Mouse (Mus musculus): ENCODE data around the gene Gpt2. TPM values are rescaled to one million over a fixed set of nuclear protein-coding genes. Genes with fewer than 3 reads are reported as not detected.

The Gpt2 gene
- total RNA-seq (2021): 10 to 100 TPM; 51.8 to 58.5 TPM
- long read RNA-seq, experiment 1, transcript Gpt2-201 (12 exons, 3,639 nt): major isoform, 80 of 113 reads
- long read RNA-seq, experiment 1, partial matches to known transcripts: 17 of 113 reads
- long read RNA-seq, experiment 1, other reads (novel, unspliced or antisense): 16 of 113 reads
- long read RNA-seq, experiment 2, transcript Gpt2-201 (12 exons, 3,639 nt): major isoform, 75 of 112 reads
- long read RNA-seq, experiment 2, partial matches to known transcripts: 20 of 112 reads
- long read RNA-seq, experiment 2, other reads (novel, unspliced or antisense): 15 of 112 reads

DNA sequence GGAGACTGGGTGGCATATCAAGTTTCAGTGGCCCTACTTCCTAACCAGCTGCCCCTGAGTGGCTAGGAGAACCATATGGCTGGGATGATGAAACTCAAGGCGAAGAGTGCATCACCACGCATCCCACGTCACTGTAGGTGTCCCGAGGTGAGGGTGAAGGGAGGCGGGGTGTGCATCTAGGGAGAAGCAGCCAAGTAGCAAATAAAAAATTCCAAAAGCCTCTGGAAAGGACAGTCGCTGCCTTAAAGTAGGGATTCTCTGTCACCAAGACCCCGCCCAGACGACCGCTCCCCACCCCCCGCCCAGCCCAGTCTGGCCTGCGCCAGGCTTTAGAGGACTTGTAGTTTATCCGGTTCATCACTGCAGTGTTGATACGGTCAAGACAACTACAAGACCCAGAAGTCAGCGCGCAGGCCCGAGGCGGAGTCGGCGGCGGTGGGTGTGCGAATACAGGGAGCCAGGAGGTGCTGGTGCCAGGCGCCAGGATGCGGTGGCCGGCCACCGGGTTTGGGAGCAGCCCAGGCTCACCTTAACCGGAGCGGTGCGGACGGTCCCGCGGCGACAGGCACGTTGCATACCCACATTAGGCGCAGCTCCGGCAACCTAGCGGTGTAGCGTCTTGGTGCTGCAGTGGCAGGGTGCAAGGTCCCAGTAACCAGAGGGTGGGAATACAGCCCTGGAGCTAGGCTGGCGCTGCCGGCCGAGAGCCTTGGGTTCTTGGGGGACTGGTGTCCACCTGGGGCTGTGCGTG is at the start of gene Gpt2:
Gene Gpt2 (plus strand): TSS at position 452 of the 751 bp plus-strand sequence.
- peak; percentile 88 for DNase-seq

DNA sequence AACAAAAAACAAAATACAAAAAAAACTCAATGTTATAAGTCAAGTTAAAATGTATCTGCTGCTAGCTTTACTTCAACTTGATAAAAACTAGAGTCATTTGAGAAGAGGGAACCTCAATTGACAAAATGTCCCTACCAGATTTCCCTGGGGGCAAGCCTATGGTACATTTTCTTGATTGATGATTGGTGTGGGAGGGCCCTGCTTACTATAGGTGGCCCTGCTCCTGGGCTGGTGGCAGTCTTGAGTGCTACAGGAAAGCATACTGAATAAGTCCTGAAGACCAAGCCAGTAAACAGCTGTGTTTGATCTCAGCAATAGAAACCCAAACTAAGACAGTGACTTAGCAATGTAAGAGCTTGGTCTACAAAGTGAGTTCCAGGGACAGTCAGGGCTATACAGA is 48.3 kb upstream of the Gpt2 start:
- DNase-seq: no peak

- no peak for DNase-seq
Measured at GRCm38 (mm10) chr8:85445936-85446685, 46.3 kb upstream of the Gpt2 start.

- DNase-seq: no peak
Measured at GRCm38 (mm10) chr8:85450335-85450734, 42.0 kb upstream of the Gpt2 start.

- peak; percentile 26 for DNase-seq
Measured at GRCm38 (mm10) chr8:85452328-85452727, 40.0 kb upstream of the Gpt2 start.

DNA sequence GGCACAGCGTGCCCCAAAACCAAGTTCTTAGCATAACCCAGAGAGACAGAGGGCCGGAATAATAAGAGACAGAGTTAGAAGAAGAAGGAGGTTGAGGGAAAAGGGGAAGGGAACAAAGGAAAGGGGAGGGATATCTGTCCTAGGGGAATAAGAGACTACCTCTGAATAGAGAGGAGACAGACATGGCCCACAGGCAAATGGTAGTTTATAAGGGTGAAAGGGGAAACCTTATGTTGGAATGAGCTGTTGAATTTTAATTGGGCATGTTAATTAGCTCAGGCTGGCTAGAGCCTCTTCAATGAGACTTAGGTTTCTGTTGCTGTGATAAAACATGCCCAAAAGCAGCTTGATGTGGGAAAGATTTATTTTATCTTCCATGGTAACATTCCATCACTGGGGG is 39.1 kb upstream of the Gpt2 start:
- no peak for DNase-seq

- no peak for DNase-seq
Measured at GRCm38 (mm10) chr8:85454750-85455149, 37.6 kb upstream of the Gpt2 start.

DNA sequence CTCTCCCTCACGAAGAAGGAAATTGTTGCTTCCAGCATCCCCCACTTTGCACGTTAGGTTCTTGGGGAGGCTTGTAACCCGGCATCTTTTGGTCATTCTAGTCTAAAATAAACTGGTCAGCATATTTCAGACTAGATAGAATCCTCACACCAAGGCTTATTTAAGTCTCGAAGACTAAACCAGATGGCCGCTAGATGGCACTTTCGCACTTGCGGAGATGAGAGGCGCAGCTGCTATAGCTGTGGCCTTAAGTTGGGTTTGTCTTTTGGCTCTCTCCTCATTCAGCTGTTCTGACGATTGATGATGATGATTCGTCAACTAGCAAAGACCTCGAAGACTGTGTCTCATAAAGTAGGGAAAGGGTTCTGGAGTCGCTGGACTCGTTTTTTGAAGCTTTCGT is 35.8 kb upstream of the Gpt2 start:
- peak; percentile 71 for DNase-seq

DNA sequence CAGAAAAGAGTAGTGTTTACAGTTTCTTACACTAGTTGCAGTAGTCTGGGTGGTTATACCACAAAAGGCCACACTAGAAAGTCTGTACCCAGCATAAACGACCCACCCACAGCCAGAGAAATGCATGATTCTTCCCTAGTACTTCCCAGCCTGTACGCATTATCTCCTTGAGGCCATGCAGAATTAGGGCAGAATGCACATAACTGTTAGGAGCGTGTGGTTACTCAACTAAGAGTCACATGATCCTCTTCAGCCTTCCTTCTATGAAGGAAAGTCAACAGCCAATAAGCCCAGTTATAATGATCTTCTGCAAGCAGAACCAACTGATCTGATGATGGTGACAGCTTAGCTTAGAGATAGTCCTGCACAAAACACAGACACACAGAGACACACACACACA is 32.8 kb upstream of the Gpt2 start:
- no peak for DNase-seq

- no peak for DNase-seq
Measured at GRCm38 (mm10) chr8:85460804-85461203, 31.6 kb upstream of the Gpt2 start.

- peak; percentile 9 for DNase-seq
Measured at GRCm38 (mm10) chr8:85461377-85461776, 31.0 kb upstream of the Gpt2 start.

GRCm38 (mm10) chr8:85462441-85462840 is 29.9 kb upstream of the Gpt2 start:
- DNase-seq: no peak

- DNase-seq: no peak
Measured at GRCm38 (mm10) chr8:85464316-85464715, 28.1 kb upstream of the Gpt2 start.

DNA sequence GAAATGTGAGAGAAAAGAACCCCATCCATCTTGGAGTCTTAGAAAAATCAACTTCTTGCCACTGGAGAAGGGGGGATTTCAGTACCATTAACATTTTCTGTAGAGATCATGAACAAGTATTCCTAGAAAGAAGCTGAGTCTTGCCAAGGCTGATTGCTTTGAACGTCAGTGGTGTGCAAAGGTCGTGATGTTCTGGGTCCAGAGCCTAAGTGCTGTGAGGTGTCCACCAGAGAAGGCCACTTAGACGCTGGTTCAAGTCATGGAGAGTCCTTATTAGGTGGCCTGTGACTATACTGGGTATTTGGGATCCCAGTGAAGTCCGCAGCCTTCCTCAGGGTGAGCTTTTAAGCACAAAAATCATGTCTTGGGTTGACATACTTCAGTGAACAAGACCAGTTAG is 26.3 kb upstream of the Gpt2 start:
- no peak for DNase-seq

GRCm38 (mm10) chr8:85470753-85471152 is 21.6 kb upstream of the Gpt2 start:
- DNase-seq: no peak

GRCm38 (mm10) chr8:85472800-85473199 is 19.6 kb upstream of the Gpt2 start:
- DNase-seq: no peak

GRCm38 (mm10) chr8:85473246-85473645 is 19.1 kb upstream of the Gpt2 start:
- DNase-seq: no peak

DNA sequence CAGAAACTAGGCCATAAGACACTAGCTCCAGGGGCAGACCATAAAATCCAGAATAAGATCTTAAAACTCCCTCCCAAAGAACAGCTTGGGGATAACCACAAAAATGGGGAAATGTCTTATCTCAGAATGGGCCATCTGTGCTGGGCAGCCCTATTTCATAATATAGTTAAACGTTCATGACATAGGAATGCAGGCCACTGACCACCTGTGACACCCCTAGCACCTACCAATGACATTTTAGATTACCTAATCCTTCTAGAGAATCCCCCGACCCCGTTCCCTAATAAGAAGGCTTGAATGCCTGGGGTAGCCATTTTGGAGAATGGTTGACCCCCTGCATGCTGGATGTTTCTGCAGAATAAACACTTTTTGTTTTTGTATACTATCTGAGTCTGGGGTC is 17.5 kb upstream of the Gpt2 start:
- no peak for DNase-seq

DNA sequence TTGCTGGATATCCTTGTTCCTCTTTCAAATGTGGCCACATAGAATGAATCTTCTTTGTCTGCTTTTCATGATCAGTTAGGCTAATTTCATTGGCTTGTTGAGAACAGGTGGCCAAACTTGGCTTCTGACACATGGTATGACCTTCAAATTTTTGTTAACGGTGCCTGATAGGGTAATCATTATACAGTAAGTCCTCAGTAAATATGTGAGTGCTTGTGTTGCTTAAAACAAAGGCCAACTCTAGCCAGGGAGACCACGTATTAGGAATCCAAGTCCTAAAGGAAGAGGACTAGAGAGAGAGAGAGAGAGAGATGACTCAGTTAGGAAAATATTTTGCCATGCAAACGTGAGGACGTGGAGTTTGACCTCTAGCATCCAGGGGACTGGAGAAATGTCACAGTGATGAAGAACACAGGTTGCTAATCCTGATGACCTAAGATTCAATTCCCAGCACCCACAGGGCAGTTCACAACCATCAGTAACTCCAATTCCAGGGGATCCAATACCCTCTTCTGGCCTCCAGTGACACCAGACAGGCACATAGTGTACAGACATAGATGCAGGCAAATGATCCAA is 15.3 kb upstream of the Gpt2 start:
- no peak for DNase-seq

DNA sequence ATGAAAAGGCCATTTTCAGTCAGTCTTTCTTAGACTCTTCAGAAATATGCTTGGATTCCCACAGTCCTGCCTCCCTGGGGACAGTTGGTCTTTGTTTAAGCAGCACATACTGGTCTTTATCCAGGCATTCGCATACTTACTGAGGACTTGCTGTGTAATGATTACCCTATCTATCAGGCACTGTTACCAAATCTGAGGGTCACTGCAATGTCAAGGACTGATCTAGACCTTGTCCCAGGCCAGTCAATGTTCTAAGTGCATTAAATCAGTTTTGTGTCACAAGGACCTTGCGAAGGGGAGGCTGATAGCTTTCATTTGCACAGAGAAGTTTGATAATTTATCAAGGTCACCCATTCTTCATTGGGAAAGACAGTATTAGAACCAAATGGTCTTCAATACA is 14.0 kb upstream of the Gpt2 start:
- DNase-seq: no peak

GRCm38 (mm10) chr8:85479710-85480109 is 12.7 kb upstream of the Gpt2 start:
- DNase-seq: no peak

DNA sequence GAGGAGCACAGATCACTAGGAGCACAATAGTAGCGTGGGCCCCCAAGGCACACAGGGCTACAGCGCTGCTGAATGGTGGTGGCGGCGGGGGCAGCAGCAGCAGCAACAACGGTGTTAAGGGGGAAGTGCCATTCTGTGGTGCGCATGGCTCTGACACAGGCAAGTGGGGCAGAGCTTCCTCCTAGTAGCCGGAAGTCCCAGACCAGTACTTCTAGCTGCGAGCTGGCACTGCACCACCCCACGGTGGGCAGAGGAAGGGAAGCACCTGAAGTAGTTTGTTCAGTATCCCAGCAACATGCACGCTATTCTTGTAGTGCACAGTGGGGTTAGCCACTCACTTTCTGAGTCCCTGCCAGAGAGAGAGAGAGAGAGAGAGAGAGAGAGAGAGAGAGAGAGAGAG is 10.5 kb upstream of the Gpt2 start:
- DNase-seq: no peak

DNA sequence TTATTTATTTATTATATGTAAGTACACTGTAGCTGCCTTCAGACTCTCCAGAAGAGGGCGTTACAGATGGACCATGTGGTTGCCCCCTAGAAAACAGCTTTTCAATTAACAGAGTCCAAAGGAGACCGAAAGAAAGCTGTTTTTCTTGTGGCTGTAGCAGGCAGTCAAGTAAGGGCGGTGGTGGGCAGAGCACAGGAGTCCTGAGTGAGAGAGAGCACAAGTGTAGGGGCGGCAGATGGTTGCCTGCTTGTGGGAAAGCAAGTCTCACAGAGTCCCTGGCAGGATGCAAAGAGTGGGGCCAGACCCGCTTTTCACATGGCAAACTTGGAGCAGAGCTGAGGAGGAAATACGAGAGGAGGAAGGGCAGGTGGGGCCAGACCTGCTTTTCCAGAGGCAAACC is 9.9 kb upstream of the Gpt2 start:
- DNase-seq: no peak

Measured in gastrocnemius, postnatal 10 days (tissue).